Mouse (Mus musculus) MEL (cell line): ENCODE measurements around the gene Helz. TPM values are rescaled to one million over a fixed set of nuclear protein-coding genes. Genes with fewer than 3 reads are reported as not detected.
A peak's percentile ranks its signal among the peaks of the same experiment; 100 is the strongest.

Experiments
- DNase-seq: peaks from one replicate; pipeline ENCODE4 v3.0.0; 2011; ENCODE audit warnings: low read depth, low spot score
- H3K27ac ChIP-seq: 2 replicates; pipeline ENCODE4 v1.5.1; 2012; ENCODE audit warnings: low read depth, mild to moderate bottlenecking, control low read depth, low read length, moderate library complexity; ENCODE audit not compliant: control insufficient read depth
- H3K27me3 ChIP-seq, 2 experiments: fragments of 150-350 bp in 1 of 2; sonication (generic) in 1 of 2; 2 replicates each; pipeline ENCODE4 v1.6.1; 2012; ENCODE audit warnings: low read length in 2 of 2, mild to moderate bottlenecking in 2 of 2, improper control_type of control experiment in 1 of 2, moderate library complexity in 1 of 2; ENCODE audit not compliant: insufficient read depth in 2 of 2, control insufficient read depth in 1 of 2
- H3K36me3 ChIP-seq, 2 experiments: 2 replicates each; pipeline ENCODE4 v1.6.1; 2012 to 2014; ENCODE audit warnings: low read length in 2 of 2, improper control_type of control experiment in 1 of 2, inconsistent platforms in 1 of 2, mild to moderate bottlenecking in 1 of 2; ENCODE audit not compliant: insufficient read depth in 2 of 2, control insufficient read depth in 1 of 2
- H3K4me1 ChIP-seq, 2 experiments: fragments of 150-350 bp in 1 of 2; sonication (generic) in 1 of 2; 2 replicates each; pipeline ENCODE4 v1.6.1; 2012; ENCODE audit warnings: low read length in 2 of 2, improper control_type of control experiment in 1 of 2, mild to moderate bottlenecking in 1 of 2; ENCODE audit not compliant: insufficient read depth in 2 of 2, control insufficient read depth in 1 of 2
- H3K4me3 ChIP-seq, 2 experiments: fragments of 150-350 bp in 1 of 2; sonication (generic) in 1 of 2; 2 replicates each; pipeline ENCODE4 v1.5.1; 2012; ENCODE audit warnings: low read depth in 2 of 2, low read length in 2 of 2, mild to moderate bottlenecking in 2 of 2, moderate library complexity in 2 of 2, control low read depth in 1 of 2, improper control_type of control experiment in 1 of 2; ENCODE audit not compliant: control insufficient read depth in 1 of 2, insufficient read depth in 1 of 2
- H3K79me2 ChIP-seq: 2 replicates; pipeline ENCODE4 v1.6.1; 2012; ENCODE audit warnings: mild to moderate bottlenecking, low read length, moderate library complexity; ENCODE audit not compliant: control insufficient read depth, poor library complexity, insufficient read depth
- H3K9ac ChIP-seq: 2 replicates; pipeline ENCODE4 v1.6.1; 2012; ENCODE audit warnings: low read depth, mild to moderate bottlenecking, control low read depth, low read length, moderate library complexity; ENCODE audit not compliant: control insufficient read depth, poor library complexity, severe bottlenecking
- H3K9me3 ChIP-seq: fragments of 150-350 bp; sonication (generic); replicated peaks from 2 replicates; pipeline ENCODE4 v1.6.1; 2012; ENCODE audit warnings: mild to moderate bottlenecking, low read length, improper control_type of control experiment, moderate library complexity; ENCODE audit not compliant: insufficient read depth
- BHLHE40 ChIP-seq: IDR thresholded peaks from 2 replicates; pipeline ENCODE4 v1.6.1; 2012; ENCODE audit warnings: low read depth, mild to moderate bottlenecking, inconsistent platforms, low read length, improper control_type of control experiment, borderline replicate concordance
- CHD1 ChIP-seq: IDR thresholded peaks from 2 replicates; pipeline ENCODE4 v1.6.1; 2012; ENCODE audit warnings: low read depth, mild to moderate bottlenecking, inconsistent platforms, low read length, improper control_type of control experiment
- CTCF ChIP-seq, 3 experiments: IDR thresholded peaks in 2 of 3; conservative IDR thresholded peaks in 1 of 3; 2 replicates each; pipeline ENCODE4 v1.5.1; 2011 to 2012; ENCODE audit warnings: low read length in 3 of 3, low read depth in 2 of 3, mild to moderate bottlenecking in 2 of 3, improper control_type of control experiment in 1 of 3, inconsistent platforms in 1 of 3, mixed read lengths in 1 of 3, moderate library complexity in 1 of 3; ENCODE audit not compliant: control insufficient read depth in 1 of 3, insufficient read depth in 1 of 3, poor library complexity in 1 of 3, severe bottlenecking in 1 of 3
- E2F4 ChIP-seq: IDR thresholded peaks from 2 replicates; pipeline ENCODE4 v1.6.1; 2011; ENCODE audit warnings: low read depth, low read length, improper control_type of control experiment, borderline replicate concordance
- ELF1 ChIP-seq: IDR thresholded peaks from 2 replicates; pipeline ENCODE4 v1.6.1; 2014; ENCODE audit warnings: low read depth, mild to moderate bottlenecking, inconsistent platforms, low read length, improper control_type of control experiment, moderate library complexity
- EP300 ChIP-seq, 2 experiments: IDR thresholded peaks; 2 replicates each; pipeline ENCODE4 v1.6.1; 2011; ENCODE audit warnings: improper control_type of control experiment in 2 of 2, low read length in 2 of 2, low read depth in 1 of 2, mild to moderate bottlenecking in 1 of 2
- HCFC1 ChIP-seq: IDR thresholded peaks from 2 replicates; pipeline ENCODE4 v1.6.1; 2012; ENCODE audit warnings: low read depth, mild to moderate bottlenecking, inconsistent platforms, low read length, improper control_type of control experiment, moderate library complexity
- KAT2A ChIP-seq: conservative IDR thresholded peaks from 2 replicates; pipeline ENCODE4 v1.6.1; 2012; ENCODE audit warnings: low read depth, low read length, improper control_type of control experiment, inconsistent platforms
- MAZ ChIP-seq: IDR thresholded peaks from 2 replicates; pipeline ENCODE4 v1.6.1; 2012; ENCODE audit warnings: low read depth, mild to moderate bottlenecking, inconsistent platforms, low read length, improper control_type of control experiment
- MXI1 ChIP-seq: IDR thresholded peaks from 2 replicates; pipeline ENCODE4 v1.6.1; 2011; ENCODE audit warnings: mild to moderate bottlenecking, low read depth, low read length, improper control_type of control experiment
- NELFE ChIP-seq: IDR thresholded peaks from 2 replicates; pipeline ENCODE4 v1.6.1; 2011; ENCODE audit warnings: low read depth, low read length, improper control_type of control experiment
- NRF1 ChIP-seq: IDR thresholded peaks from 2 replicates; pipeline ENCODE4 v1.6.1; 2014; ENCODE audit warnings: low read depth, mild to moderate bottlenecking, inconsistent platforms, low read length, improper control_type of control experiment, moderate library complexity; ENCODE audit not compliant: poor library complexity, insufficient read depth, severe bottlenecking
- POLR2AphosphoS5 ChIP-seq: IDR thresholded peaks from 2 replicates; pipeline ENCODE4 v1.6.1; 2012; ENCODE audit warnings: low read depth, borderline replicate concordance, mild to moderate bottlenecking, inconsistent platforms, low read length, moderate library complexity, mixed read lengths
- RAD21 ChIP-seq: IDR thresholded peaks from 2 replicates; pipeline ENCODE4 v1.6.1; 2011; ENCODE audit warnings: mild to moderate bottlenecking, low read depth, low read length, improper control_type of control experiment
- RCOR1 ChIP-seq: IDR thresholded peaks from 2 replicates; pipeline ENCODE4 v1.6.1; 2012; ENCODE audit warnings: low read depth, mild to moderate bottlenecking, inconsistent platforms, low read length, improper control_type of control experiment
- SIN3A ChIP-seq: IDR thresholded peaks from 2 replicates; pipeline ENCODE4 v1.6.1; 2012; ENCODE audit warnings: low read length, improper control_type of control experiment, inconsistent platforms
- SMC3 ChIP-seq: IDR thresholded peaks from 2 replicates; pipeline ENCODE4 v1.6.1; 2011; ENCODE audit warnings: low read depth, low read length, improper control_type of control experiment
- TAL1 ChIP-seq: IDR thresholded peaks from 2 replicates; pipeline ENCODE4 v1.6.1; 2012; ENCODE audit warnings: mild to moderate bottlenecking, inconsistent platforms, low read length, moderate library complexity, mixed read lengths
- TBP ChIP-seq: IDR thresholded peaks from 2 replicates; pipeline ENCODE4 v1.8.0; 2011; ENCODE audit warnings: low read depth, low read length, improper control_type of control experiment
- USF2 ChIP-seq, 2 experiments: IDR thresholded peaks; 2 replicates each; pipeline ENCODE4 v1.6.1; 2011 to 2012; ENCODE audit warnings: improper control_type of control experiment in 2 of 2, low read length in 2 of 2, borderline replicate concordance in 1 of 2, inconsistent platforms in 1 of 2, low read depth in 1 of 2, mild to moderate bottlenecking in 1 of 2; ENCODE audit not compliant: insufficient read depth in 1 of 2
- ZKSCAN1 ChIP-seq: IDR thresholded peaks from 2 replicates; pipeline ENCODE4 v1.6.1; 2012; ENCODE audit warnings: low read depth, mild to moderate bottlenecking, inconsistent platforms, low read length, improper control_type of control experiment, moderate library complexity
- ZNF384 ChIP-seq: IDR thresholded peaks from 2 replicates; pipeline ENCODE4 v1.6.1; 2012; ENCODE audit warnings: low read depth, mild to moderate bottlenecking, inconsistent platforms, low read length, improper control_type of control experiment
- polyA plus RNA-seq, 2 experiments: library from polyadenylated mRNA; stranded (reverse) in 1 of 2; unstranded in 1 of 2; fragments of >175 nt in 1 of 2; fragments of >200 nt in 1 of 2; gene quantifications; 2 replicates each; pipeline versions ENCODE4 v1.2.1 to v1.2.4; 2012; ENCODE audit warnings: low replicate concordance in 2 of 2, low read depth in 1 of 2; ENCODE audit not compliant: insufficient read length in 2 of 2, insufficient read depth in 1 of 2, missing spikeins in 1 of 2
- total RNA-seq: library from RNA; depleted of rRNA; stranded (reverse); fragments of 300-350 nt; gene quantifications from 2 replicates; pipeline ENCODE4 v1.2.3, GENCODE M21; 2012

The Helz gene
- total and polyA plus RNA-seq, 3 experiments: 15.1 to 41.0 (median 39.9) TPM

- Histone ChIP-seq H3K9ac (no peak overlapping the region), H3K4me3 (no peak overlapping the region), H3K79me2 (no peaks in the 10 kb centered on the region), H3K27ac (no peak overlapping the region), H3K36me3 (peaks cover 0 to 3% of the 10 kb centered on the region in 2 experiments; a peak in 2 of 4 replicates), H3K4me1 (peaks cover 0 to 4% of the 10 kb centered on the region in 2 experiments; a peak in 2 of 4 replicates), H3K9me3 (no peaks in the 10 kb centered on the region), H3K27me3 (no peaks in the 10 kb centered on the region)
- DNase-seq: no peak
- no peak for TF ChIP-seq CHD1
- TF ChIP-seq USF2 (IDR thresholded peaks at IDR 0.05; ENCODE audit: borderline replicate concordance in 1 of 2, insufficient read depth in 1 of 2, low read depth in 1 of 2, low read length in 2 of 2): no peak
- TF ChIP-seq RCOR1: no peak
- no peak for TF ChIP-seq RAD21
- no peak for TF ChIP-seq CTCF (IDR thresholded peaks at IDR 0.05 in 2 of 3, conservative IDR thresholded peaks at IDR 0.05 in 1 of 3; ENCODE audit: control insufficient read depth in 1 of 3, insufficient read depth in 1 of 3, low read depth in 2 of 3, low read length in 3 of 3, poor library complexity in 1 of 3, severe bottlenecking in 1 of 3)
- no peak for TF ChIP-seq MXI1
- no peak for TF ChIP-seq POLR2AphosphoS5
- TF ChIP-seq ZNF384: no peak
- TF ChIP-seq NELFE: no peak
Measured at GRCm38 (mm10) chr11:107513047-107513446, 34.7 kb upstream of the Helz start.

DNA sequence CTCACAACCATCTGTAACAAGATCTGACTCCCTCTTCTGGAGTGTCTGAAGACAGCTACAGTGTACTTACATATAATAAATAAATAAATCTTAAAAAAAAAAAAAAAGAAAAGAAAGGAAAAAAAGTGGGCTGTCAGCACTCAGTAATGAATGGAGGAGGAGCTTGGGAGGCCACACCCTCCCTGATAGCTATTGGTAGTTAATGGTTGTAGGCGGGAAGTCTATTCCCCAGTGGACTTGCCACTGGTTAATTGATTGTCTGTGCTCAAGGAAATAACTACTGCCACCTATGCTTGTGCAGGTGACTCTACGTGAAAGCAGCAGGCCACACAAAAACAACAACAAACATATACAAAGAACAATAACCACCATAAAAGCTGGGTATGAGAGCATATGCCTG, 31.3 kb upstream of the Helz start:
- H3K4me3 ChIP-seq: no peak overlapping the region
- no peak overlapping the region for H3K9ac ChIP-seq
- no peaks in the 10 kb centered on the region for H3K36me3 ChIP-seq
- peak; percentile 58 for DNase-seq
- TF ChIP-seq ELF1 (no peak), ZNF384 (0 out of 2 replicates have a peak, but pooled peaks have one; percentile 18)
- TF ChIP-seq, all 39 proteins: peak for 1
- Histone ChIP-seq H3K27me3 (peaks cover 0 to 2% of the 10 kb centered on the region in 2 experiments; a peak in 1 of 4 replicates), H3K9me3 (no peaks in the 10 kb centered on the region), H3K79me2 (no peaks in the 10 kb centered on the region), H3K27ac (no peak overlapping the region), H3K4me1 (no peaks in the 10 kb centered on the region)

- no peak overlapping the region for H3K4me3 ChIP-seq
- H3K27ac ChIP-seq: no peak overlapping the region
- H3K9ac ChIP-seq: no peak overlapping the region
- peaks cover 0 to 2% of the 10 kb centered on the region in 2 experiments; a peak in 1 of 4 replicates for H3K27me3 ChIP-seq
- no peaks in the 10 kb centered on the region for H3K79me2 ChIP-seq
- TF ChIP-seq ZNF384: no peak
- no peak for TF ChIP-seq NRF1
- TF ChIP-seq SMC3: no peak
- no peak for TF ChIP-seq MXI1
- no peak for TF ChIP-seq E2F4
- no peak for TF ChIP-seq CHD1
- TF ChIP-seq ELF1: no peak
- no peak for TF ChIP-seq BHLHE40
- no peak for TF ChIP-seq EP300 (IDR thresholded peaks at IDR 0.05; ENCODE audit: low read depth in 1 of 2, low read length in 2 of 2)
- TF ChIP-seq TAL1: no peak
- TF ChIP-seq HCFC1: no peak
- no peak for TF ChIP-seq SIN3A
- TF ChIP-seq ZKSCAN1: no peak
- no peak for TF ChIP-seq KAT2A
- TF ChIP-seq MAZ: no peak
- TF ChIP-seq TBP: no peak
- no peaks in the 10 kb centered on the region for H3K9me3 ChIP-seq
- no peaks in the 10 kb centered on the region for H3K4me1 ChIP-seq
- no peaks in the 10 kb centered on the region for H3K36me3 ChIP-seq
- DNase-seq: no peak
Measured at GRCm38 (mm10) chr11:107518645-107519429, 28.9 kb upstream of the Helz start.
